Mouse (Mus musculus): ENCODE data around the gene Yeats2.

DNA sequence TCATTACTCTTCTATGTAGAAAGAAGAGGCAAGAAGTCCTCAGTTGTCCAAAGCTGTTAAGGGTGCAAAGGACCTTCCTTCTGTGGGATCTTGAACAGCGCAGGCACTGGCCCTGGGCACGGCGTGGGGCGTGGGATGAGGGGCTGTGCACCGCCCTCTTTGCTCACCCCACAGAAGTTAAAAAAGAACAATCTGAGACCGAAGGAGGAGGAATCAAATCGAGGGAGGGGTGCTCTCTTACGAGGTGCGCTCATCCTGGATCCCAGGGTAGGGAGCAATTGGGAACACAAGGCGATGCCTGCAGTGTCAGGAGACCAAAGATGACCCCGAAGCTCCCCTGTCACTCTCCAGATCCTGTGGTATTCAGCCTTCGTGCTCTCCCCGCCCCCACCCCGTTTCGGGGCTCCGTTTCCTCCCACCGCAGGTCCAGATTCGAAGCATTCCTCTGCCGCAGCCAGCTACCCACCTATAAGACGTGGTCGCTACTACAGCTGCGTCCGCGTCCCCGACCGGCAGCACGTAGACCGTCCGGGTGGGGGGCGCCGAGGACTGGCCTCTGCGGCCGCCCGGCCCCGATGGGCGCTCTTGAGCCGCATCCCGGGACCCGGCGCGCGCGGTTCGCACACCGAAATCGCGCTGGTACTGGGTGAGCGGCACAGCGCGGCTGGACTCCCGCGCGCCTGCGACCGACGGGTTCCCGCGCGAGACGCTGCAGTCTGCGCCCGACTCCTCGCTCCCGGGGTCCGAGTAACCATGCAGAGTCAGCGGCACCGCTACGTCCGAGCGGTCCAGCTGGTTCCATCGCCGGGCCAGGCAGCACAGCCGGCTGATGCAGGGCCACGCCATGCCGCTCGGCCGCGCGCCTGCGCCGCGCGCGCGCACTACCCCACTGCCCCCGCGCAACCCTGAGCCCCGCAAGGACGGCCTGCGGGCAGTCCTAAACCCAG is 99.9 kb downstream of the Yeats2 start, which contains the start of gene Map6d1:
- TF ChIP-seq EP300 (IDR thresholded peaks at IDR 0.05; ENCODE audit: low read depth) (no peak), CTCF (IDR thresholded peaks at IDR 0.05; ENCODE audit: low read depth) (no peak)

Measured in liver, embryonic 14.5 days (tissue).